Mouse (Mus musculus) midbrain, embryonic 16.5 days (tissue): Measurements from ENCODE around the gene Ankmy2. TPM values are rescaled to one million over a fixed set of nuclear protein-coding genes. Genes with fewer than 3 reads are reported as not detected.

Source experiments
- ATAC-seq: fragments of 200-750 bp; cut with Nextera tagmentation; 2 replicates; pipeline ENCODE4 v1.8.0; 2017; ENCODE audit warnings: moderate TSS enrichment
- H3K27ac ChIP-seq: fragments of 300-500 bp; sonication (generic); 2 replicates; pipeline ENCODE4 v1.5.1; 2014; ENCODE audit warnings: mild to moderate bottlenecking, low read length, mixed read lengths
- H3K27me3 ChIP-seq: fragments of 300-500 bp; sonication (generic); 2 replicates; pipeline ENCODE4 v1.6.1; 2014; ENCODE audit warnings: low read depth, low read length, mixed read lengths; ENCODE audit not compliant: control insufficient read depth, insufficient read depth
- H3K36me3 ChIP-seq: fragments of 300-500 bp; sonication (generic); 2 replicates; pipeline ENCODE4 v1.6.1; 2014; ENCODE audit warnings: mild to moderate bottlenecking, low read length, moderate library complexity, mixed read lengths; ENCODE audit not compliant: control insufficient read depth, insufficient read depth
- H3K4me1 ChIP-seq: fragments of 300-500 bp; sonication (generic); 2 replicates; pipeline ENCODE4 v1.6.1; 2014; ENCODE audit warnings: mild to moderate bottlenecking, low read length, mixed read lengths; ENCODE audit not compliant: control insufficient read depth, insufficient read depth
- H3K4me2 ChIP-seq: fragments of 300-500 bp; sonication (generic); 2 replicates; pipeline ENCODE4 v1.6.1; 2014; ENCODE audit warnings: mild to moderate bottlenecking, low read length, mixed read lengths
- H3K4me3 ChIP-seq: fragments of 300-500 bp; sonication (generic); 2 replicates; pipeline ENCODE4 v1.5.1; 2014; ENCODE audit warnings: low read depth, mild to moderate bottlenecking, low read length, moderate library complexity, mixed read lengths
- H3K9ac ChIP-seq: fragments of 300-500 bp; sonication (generic); 2 replicates; pipeline ENCODE4 v1.6.1; 2014; ENCODE audit warnings: low read depth, low read length, mixed read lengths
- H3K9me3 ChIP-seq: fragments of 300-500 bp; sonication (generic); replicated peaks from 2 replicates; pipeline ENCODE4 v1.6.1; 2014; ENCODE audit warnings: mild to moderate bottlenecking, low read length, mixed read lengths; ENCODE audit not compliant: control insufficient read depth, poor library complexity, severe bottlenecking
- whole genome bisulfite sequencing: fragments of 180-500 bp; shearing (Covaris S2); extraction: QIAGEN DNeasy Blood & Tissue Kit; methylation state at CpG from one replicate; pipeline ENCODE4 v1.1.7; 2014; 5-methylcytosine and 5-hydroxymethylcytosine counted together
- polyA plus RNA-seq: library from polyadenylated mRNA; unstranded; fragments of >200 nt; fragmentation: Nextera tagmentation; extraction: Ambion mirVana; gene quantifications from 2 replicates; pipeline ENCODE4 v1.2.1, GENCODE M21; 2015

The Ankmy2 gene
- polyA plus RNA-seq = 82.2 and 83.7 TPM in 2 replicates

GRCm38 (mm10) chr12:36156637-36157303 lies at the start of gene Ankmy2:
Gene Ankmy2, plus strand, starts transcription at chr12:36157114.
- no peaks in the 10 kb centered on the region for H3K36me3 ChIP-seq
- H3K9ac ChIP-seq = peak within 1 kb of the TSS; percentile 80
- peak within 1 kb of the TSS; percentile 96 for H3K27ac ChIP-seq
- H3K4me1 ChIP-seq = peaks cover 26% of the 10 kb centered on the region
- under 1% methylated on average over 41 of the region's 42 CpGs for WGBS
- peak within 1 kb of the TSS; percentile 62 for H3K4me2 ChIP-seq
- H3K9me3 ChIP-seq = no peaks in the 10 kb centered on the region
- ATAC-seq = peak; percentile 97
- H3K27me3 ChIP-seq = no peaks in the 10 kb centered on the region
- peak within 1 kb of the TSS; percentile 65 for H3K4me3 ChIP-seq

GRCm38 (mm10) chr12:36108442-36108841 lies 48.5 kb upstream of the Ankmy2 start:
- no peak for ATAC-seq
- Histone ChIP-seq H3K9ac (no peak overlapping the region), H3K4me1 (no peaks in the 10 kb centered on the region), H3K27ac (no peak overlapping the region), H3K4me3 (no peak overlapping the region), H3K27me3 (no peaks in the 10 kb centered on the region), H3K4me2 (no peak overlapping the region), H3K36me3 (peaks cover 41% of the 10 kb centered on the region), H3K9me3 (no peaks in the 10 kb centered on the region)
- WGBS = 93% methylated on average over 5 of the region's 5 CpGs

- Histone ChIP-seq H3K27ac (no peak overlapping the region), H3K27me3 (no peaks in the 10 kb centered on the region), H3K4me2 (no peak overlapping the region), H3K4me1 (no peaks in the 10 kb centered on the region), H3K36me3 (peaks cover 43% of the 10 kb centered on the region), H3K9ac (no peak overlapping the region), H3K9me3 (no peaks in the 10 kb centered on the region), H3K4me3 (no peak overlapping the region)
- WGBS = 87% methylated on average over 5 of the region's 5 CpGs
- ATAC-seq = no peak
Measured at GRCm38 (mm10) chr12:36110457-36110856, 46.5 kb upstream of the Ankmy2 start.

GRCm38 (mm10) chr12:36111110-36111509 lies 45.8 kb upstream of the Ankmy2 start:
- H3K27me3 ChIP-seq = no peaks in the 10 kb centered on the region
- H3K4me1 ChIP-seq = no peaks in the 10 kb centered on the region
- peaks cover 45% of the 10 kb centered on the region for H3K36me3 ChIP-seq
- H3K9me3 ChIP-seq = no peaks in the 10 kb centered on the region
- no peak overlapping the region for H3K4me3 ChIP-seq
- WGBS = 92% methylated on average over 5 of the region's 5 CpGs
- no peak overlapping the region for H3K27ac ChIP-seq
- no peak overlapping the region for H3K9ac ChIP-seq
- no peak for ATAC-seq
- no peak overlapping the region for H3K4me2 ChIP-seq

- H3K36me3 ChIP-seq = peaks cover 43% of the 10 kb centered on the region
- H3K4me3 ChIP-seq = no peak overlapping the region
- H3K4me1 ChIP-seq = no peaks in the 10 kb centered on the region
- H3K27ac ChIP-seq = no peak overlapping the region
- H3K27me3 ChIP-seq = no peaks in the 10 kb centered on the region
- ATAC-seq = no peak
- H3K9me3 ChIP-seq = no peaks in the 10 kb centered on the region
- no peak overlapping the region for H3K9ac ChIP-seq
- H3K4me2 ChIP-seq = no peak overlapping the region
- 90% methylated on average over 3 of the region's 3 CpGs for WGBS
Measured at GRCm38 (mm10) chr12:36112081-36112480, 44.8 kb upstream of the Ankmy2 start.

GRCm38 (mm10) chr12:36117161-36117560 lies 39.8 kb upstream of the Ankmy2 start:
- Histone ChIP-seq H3K9me3 (no peaks in the 10 kb centered on the region), H3K36me3 (peaks cover 35% of the 10 kb centered on the region), H3K27me3 (no peaks in the 10 kb centered on the region), H3K27ac (no peak overlapping the region), H3K9ac (no peak overlapping the region), H3K4me3 (no peak overlapping the region), H3K4me1 (no peaks in the 10 kb centered on the region), H3K4me2 (no peak overlapping the region)
- ATAC-seq = no peak
- 95% methylated on average over 6 of the region's 6 CpGs for WGBS

- peaks cover 33% of the 10 kb centered on the region for H3K36me3 ChIP-seq
- H3K27ac ChIP-seq = no peak overlapping the region
- no peak overlapping the region for H3K4me3 ChIP-seq
- no peaks in the 10 kb centered on the region for H3K27me3 ChIP-seq
- no peak overlapping the region for H3K9ac ChIP-seq
- no peaks in the 10 kb centered on the region for H3K4me1 ChIP-seq
- WGBS = 90% methylated on average over 3 of the region's 3 CpGs
- no peak overlapping the region for H3K4me2 ChIP-seq
- no peaks in the 10 kb centered on the region for H3K9me3 ChIP-seq
- no peak for ATAC-seq
Measured at GRCm38 (mm10) chr12:36119244-36119643, 37.7 kb upstream of the Ankmy2 start.

GRCm38 (mm10) chr12:36126049-36126448 lies 30.9 kb upstream of the Ankmy2 start:
- no peak for ATAC-seq
- WGBS = 93% methylated on average over 5 of the region's 5 CpGs
- Histone ChIP-seq H3K4me2 (no peak overlapping the region), H3K27ac (no peak overlapping the region), H3K36me3 (peaks cover 22% of the 10 kb centered on the region), H3K27me3 (no peaks in the 10 kb centered on the region), H3K9ac (no peak overlapping the region), H3K9me3 (no peaks in the 10 kb centered on the region), H3K4me3 (no peak overlapping the region), H3K4me1 (no peaks in the 10 kb centered on the region)

GRCm38 (mm10) chr12:36129826-36130225 lies 27.1 kb upstream of the Ankmy2 start:
- Histone ChIP-seq H3K4me3 (no peak overlapping the region), H3K9ac (no peak overlapping the region), H3K27ac (no peak overlapping the region), H3K4me1 (no peaks in the 10 kb centered on the region), H3K4me2 (no peak overlapping the region), H3K9me3 (no peaks in the 10 kb centered on the region), H3K36me3 (peaks cover 26% of the 10 kb centered on the region), H3K27me3 (no peaks in the 10 kb centered on the region)
- no peak for ATAC-seq
- 91% methylated on average over 5 of the region's 5 CpGs for WGBS
